Mouse (Mus musculus) heart, postnatal 25 days (tissue): ENCODE results near the gene Gdf2. TPM values are rescaled to one million over a fixed set of nuclear protein-coding genes. Genes with fewer than 3 reads are reported as not detected.

Experiments used
- DNase-seq: peaks from one replicate; pipeline ENCODE4 v3.0.0; 2022; ENCODE audit warnings: low spot score
- intact Hi-C: fragments of 180-260 bp; cut with DNase I; formaldehyde crosslinking; loops from one replicate; pipeline ENCODE4 v1.15.1; 2025
- total RNA-seq, 2 experiments: library from RNA; stranded (reverse); gene quantifications; 2 replicates each; pipeline ENCODE4 v1.2.3; 2021

Gene Gdf2
- total RNA-seq, result under 1 TPM; 0.26 to 0.36 TPM

GRCm38 (mm10) chr14:33940739-33941138 is at the start of gene Gdf2:
Gene Gdf2 (plus strand): TSS chr14:33941039.
- intact Hi-C loops, result no loop called here
- DNase-seq, result no peak

DNA sequence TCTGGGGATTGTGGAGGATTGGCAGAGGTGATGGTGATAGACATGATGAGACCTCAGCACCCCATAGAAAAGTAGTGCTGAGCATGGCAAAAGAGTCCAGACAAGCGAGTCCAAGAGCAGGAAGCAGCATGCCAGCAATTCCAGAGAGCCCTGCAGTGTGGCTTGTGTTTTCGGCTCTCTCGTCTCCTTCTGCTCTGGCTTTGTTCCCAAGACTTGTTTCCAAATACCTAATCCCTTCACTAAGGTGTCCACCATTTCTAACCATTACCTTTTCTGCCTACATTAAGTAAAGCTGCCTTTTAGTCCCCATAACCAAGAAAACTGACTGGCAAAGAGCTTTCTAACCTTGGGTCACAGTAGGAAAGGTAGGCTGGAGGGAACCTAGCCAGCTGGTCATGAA is 49.3 kb upstream of the Gdf2 start:
- intact Hi-C loops, result no loop called here
- no peak for DNase-seq

DNA sequence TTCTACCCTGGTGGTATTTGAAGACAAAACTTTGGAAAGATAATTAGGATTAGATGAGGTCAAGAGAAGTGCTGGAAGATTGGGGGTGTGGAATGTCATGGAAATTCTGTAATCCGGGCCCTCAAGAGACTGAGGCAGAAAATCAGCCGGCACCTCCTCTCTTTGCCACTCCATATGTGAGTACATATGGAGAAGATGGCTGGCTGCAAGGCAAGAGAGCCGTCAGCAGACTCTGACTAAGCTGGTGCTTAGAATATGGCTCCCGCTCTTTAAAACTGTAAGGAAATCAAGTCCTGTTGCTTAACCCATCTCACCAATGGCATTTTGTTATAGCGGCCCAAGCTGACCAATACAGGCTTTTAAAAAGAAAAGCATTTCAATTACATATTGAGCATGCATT is 45.1 kb upstream of the Gdf2 start:
- intact Hi-C loops, result no loop called here
- no peak for DNase-seq

DNA sequence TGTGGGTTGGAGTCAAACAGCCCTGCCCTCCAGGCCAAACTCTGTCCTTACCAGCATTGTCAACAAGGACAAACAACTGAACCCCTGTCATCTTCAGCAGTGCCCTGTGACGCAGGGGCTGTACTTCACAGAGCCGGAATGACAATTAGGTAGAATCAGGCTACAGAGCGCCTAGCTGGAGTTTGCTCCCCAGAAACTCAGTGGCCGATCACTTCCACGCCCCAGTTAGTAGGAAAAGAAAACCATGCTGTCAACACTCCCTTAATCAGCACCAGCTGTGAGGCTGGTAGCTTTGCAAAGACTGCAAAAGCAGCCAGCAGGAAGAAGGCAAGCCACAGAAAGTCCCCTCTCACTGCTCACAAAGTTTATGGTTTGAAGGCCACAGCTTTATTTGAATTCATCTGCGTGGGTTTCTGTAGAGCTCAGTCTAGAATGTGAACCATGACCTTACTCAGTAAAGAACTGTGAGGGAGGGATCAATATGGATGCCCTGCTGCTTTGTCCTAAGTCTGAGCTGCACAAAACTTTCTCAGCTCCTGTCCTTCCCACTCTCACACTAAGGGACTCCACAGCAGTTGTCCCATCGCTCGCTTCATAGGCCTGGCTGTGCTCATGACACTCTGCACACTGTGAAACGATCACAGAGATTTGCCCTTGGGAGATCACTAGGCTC is 44.1 kb upstream of the Gdf2 start:
- DNase-seq, result no peak
- intact Hi-C loops, result no loop called here

DNA sequence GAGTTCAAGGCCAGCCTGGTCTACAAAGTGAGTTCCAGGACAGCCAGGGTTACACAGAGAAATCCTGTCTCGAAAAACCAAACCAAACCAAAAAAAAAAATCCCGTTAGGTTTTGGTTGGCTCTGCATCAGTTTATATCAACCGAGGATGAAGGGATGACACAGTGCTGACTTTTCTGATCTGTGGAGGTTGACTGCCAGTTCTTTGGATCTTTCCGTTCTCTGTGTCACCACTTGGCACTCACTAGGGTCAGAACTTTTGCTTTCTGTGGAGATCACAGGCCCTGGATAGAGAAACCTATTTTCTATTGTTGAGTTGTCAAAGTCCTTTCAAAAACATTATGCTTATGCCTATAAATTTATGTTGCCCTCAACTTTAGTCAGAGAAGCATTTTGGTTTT is 38.1 kb upstream of the Gdf2 start:
- DNase-seq, result no peak
- intact Hi-C loops, result no loop called here

- intact Hi-C loops, result no loop called here
- no peak for DNase-seq
Measured at GRCm38 (mm10) chr14:33903199-33903598, 37.6 kb upstream of the Gdf2 start.

DNA sequence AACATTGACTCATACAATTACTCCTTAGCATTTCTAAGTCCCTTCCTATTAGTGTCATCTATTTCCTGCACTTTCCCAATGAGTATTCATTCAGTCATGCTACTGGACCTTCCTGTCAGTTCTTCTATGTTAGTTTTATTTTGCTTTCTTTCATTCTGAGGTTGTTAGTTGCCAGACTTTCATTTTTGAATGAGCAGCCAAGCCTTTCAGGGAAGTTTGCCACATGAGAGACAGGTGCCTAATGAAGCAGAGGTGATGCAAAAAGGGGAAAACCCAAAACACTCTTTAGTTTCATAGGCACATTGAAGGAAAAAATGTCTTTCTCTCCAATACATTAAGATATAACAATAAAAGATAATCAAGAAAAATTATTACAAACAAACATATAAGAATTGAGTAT is 36.0 kb upstream of the Gdf2 start:
- intact Hi-C loops, result no loop called here
- DNase-seq, result no peak

- intact Hi-C loops, result loop anchor here (1.0 to 5.0 kb wide), 2 partner anchors 81 to 218 kb away; no protein-coding TSS in a partner anchor
- DNase-seq, result peak; percentile 36
Measured at GRCm38 (mm10) chr14:33913727-33914126, 27.1 kb upstream of the Gdf2 start.

GRCm38 (mm10) chr14:33914206-33914605 is 26.6 kb upstream of the Gdf2 start:
- intact Hi-C loops, result loop anchor here (5.0 kb wide), 1 partner anchor 82 kb away; no protein-coding TSS in a partner anchor
- no peak for DNase-seq

DNA sequence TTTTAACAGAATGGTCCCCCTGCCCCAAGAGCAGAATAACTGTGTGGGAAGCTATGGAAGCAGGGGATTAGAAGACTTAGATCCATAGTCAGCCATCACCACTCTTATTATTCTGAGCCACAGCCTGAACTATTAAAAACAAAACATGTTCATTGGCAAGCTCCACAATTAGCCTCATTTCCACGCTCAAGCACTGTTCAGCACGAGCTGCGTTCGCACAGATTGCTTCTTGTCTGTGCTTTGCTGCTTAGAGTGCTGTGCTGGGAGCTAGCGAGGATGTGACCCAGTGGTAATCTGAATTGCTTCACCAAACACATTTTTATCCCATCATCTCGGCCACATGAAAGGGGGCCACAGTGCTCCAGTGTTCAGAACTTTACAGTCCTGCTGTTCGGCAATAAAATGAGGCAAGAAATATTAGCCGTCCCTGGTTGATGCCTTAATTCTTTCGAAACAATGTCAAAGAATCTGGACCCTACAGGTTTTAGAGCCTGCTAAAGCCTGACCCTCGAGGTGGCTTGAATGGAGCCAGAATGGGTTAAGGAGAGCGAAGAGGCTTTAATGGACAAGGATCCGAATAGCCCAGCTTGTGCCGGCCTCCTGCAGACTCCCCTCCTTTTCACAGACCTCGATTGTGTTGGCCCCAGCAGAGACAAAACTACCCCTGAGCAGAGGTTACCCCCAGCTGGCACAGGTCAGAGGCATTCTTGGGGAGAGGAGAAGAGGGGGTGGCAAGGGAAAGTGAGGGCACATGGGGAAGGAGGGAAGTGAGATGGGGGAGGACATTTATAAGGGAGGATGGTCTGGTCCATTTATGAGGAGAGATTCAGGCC is 19.9 kb upstream of the Gdf2 start:
- intact Hi-C loops, result no loop called here
- no peak for DNase-seq

GRCm38 (mm10) chr14:33922771-33923167 is 18.1 kb upstream of the Gdf2 start:
- no peak for DNase-seq
- intact Hi-C loops, result no loop called here

DNA sequence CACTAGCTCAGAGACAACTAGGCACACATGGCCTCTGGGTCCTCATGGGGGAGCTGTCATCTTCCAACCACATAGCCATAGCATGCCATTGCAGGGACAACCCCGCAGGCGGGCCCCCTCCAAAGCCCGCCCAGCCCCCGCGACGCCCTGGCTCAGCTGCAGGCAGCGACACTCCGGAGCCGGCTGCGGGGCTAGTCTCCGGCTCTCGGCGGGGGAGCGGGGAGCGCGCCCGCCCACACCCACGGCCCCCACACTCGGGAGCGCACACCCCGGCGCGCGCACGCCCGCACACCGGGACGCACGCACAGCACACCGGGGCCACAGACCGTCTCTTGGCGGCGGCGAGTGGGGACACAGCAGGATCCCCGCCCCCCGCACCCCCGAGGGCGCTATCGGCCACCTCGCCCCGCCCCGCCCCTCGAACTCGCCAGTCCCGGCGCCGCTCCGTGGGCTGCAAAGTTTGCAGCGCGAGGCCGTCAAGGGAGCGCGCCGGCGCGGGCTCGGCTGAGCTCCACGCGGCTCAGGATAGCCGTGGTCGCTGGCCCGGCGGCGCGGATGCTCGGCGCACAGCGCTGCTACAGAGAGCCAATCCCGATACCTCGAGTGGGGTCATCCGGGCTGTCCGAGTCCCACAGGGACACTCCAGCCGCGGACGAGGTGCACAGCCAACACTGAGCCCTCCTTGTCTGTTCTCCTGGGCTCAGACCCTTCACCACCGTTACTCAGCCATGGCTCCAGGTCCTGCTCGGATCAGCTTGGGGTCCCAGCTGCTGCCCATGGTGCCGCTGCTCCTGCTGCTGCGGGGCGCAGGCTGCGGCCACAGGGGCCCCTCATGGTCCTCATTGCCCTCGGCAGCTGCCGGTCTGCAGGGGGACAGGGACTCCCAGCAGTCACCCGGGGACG is 17.4 kb upstream of the Gdf2 start, which contains the start of gene Gdf10:
Gene Gdf10 (plus strand): TSS at position 420 of the 903 bp plus-strand sequence.
- no peak for DNase-seq

DNA sequence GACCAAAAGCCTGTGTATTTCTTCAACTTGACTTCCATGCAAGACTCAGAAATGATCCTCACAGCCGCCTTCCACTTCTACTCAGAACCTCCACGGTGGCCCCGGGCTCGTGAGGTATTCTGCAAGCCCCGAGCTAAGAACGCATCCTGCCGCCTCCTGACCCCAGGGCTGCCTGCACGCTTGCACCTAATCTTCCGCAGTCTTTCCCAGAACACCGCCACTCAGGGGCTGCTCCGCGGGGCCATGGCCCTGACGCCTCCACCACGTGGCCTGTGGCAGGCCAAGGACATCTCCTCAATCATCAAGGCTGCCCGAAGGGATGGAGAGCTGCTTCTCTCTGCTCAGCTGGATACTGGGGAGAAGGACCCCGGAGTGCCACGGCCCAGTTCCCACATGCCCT is 9.0 kb upstream of the Gdf2 start:
- intact Hi-C loops, result loop anchor here (2.0 kb wide), 1 partner anchor 237 kb away; no protein-coding TSS in a partner anchor
- DNase-seq, result no peak

More for the DNA sequence above, 17.4 kb upstream of the Gdf2 start, which contains the start of gene Gdf10:
- intact Hi-C loops, result no loop called here

GRCm38 (mm10) chr14:33932935-33933703 is 7.7 kb upstream of the Gdf2 start:
- DNase-seq, result no peak

DNA sequence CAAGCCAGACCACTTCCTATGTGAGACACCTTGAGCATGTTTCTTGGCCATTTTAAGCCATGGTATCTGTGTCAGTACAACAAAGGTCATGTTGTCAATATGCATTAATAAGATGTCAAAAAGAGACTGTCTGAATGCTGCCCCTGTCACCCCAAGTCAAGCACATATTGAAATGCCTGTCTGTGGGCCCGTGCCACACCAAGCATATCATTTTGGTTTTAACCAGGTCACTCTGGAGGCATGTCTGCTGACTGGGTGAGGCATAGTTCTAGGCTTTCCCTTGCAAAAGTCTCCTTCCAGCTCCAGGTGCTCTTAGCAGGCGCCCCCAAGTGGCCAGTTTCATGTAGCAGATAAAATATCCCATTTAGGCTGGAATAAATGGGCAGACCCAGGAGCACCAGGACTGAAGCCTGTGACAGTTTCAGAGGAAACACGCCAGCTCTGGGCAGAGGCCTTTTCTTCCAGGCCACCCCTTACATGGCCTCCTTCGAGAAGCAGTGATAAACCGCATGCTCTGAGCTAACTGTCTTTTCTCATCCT is 7.0 kb upstream of the Gdf2 start:
- intact Hi-C loops, result loop anchor here (1.0 to 2.0 kb wide), 2 partner anchors 239 to 261 kb away; no protein-coding TSS in a partner anchor
- no peak for DNase-seq

More at GRCm38 (mm10) chr14:33932935-33933703, 7.7 kb upstream of the Gdf2 start:
- intact Hi-C loops, result loop anchor here (1.0 to 2.0 kb wide), 2 partner anchors 238 to 260 kb away; no protein-coding TSS in a partner anchor

DNA sequence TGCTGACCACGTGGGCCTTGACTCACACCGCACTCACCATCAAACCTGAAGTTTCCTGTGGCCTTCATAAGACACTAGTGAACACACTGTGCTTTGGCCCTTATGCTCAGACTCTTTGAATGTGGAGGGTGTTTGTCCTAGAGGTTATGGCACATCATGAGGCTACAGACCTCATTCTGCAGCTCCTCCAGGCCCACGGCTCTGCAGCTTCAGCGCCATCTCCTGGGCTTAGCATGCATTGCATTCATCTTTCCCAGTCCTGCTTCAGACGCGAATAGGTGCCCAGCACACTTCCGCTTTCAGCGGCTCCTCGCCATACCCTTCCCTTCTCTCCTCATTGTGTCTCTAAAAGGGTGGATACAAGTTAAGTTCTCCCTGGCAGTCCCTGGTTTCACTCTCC is 1.7 kb upstream of the Gdf2 start:
- intact Hi-C loops, result no loop called here
- DNase-seq, result no peak

GRCm38 (mm10) chr14:33942222-33942621 is 1.4 kb downstream of the Gdf2 start:
- intact Hi-C loops, result no loop called here
- no peak for DNase-seq

GRCm38 (mm10) chr14:33946125-33946524 is 5.3 kb downstream of the Gdf2 start:
- intact Hi-C loops, result no loop called here

More at GRCm38 (mm10) chr14:33946125-33946524, 5.3 kb downstream of the Gdf2 start:
- DNase-seq, result no peak
